Mouse (Mus musculus) frontal cortex, postnatal 10 days (tissue): ENCODE data around the gene Hfm1.

Experiments
- DNase-seq, 2 experiments: peaks; one replicate each; pipeline ENCODE4 v3.0.0; 2022; ENCODE audit warnings: low spot score in 2 of 2, mixed read lengths in 1 of 2

Gene Hfm1

GRCm38 (mm10) chr5:106925488-106926368 lies at the start of gene Hfm1:
TSS of gene Hfm1 (minus strand) at chr5:106926321.
- peak; percentile 43 to 62 for DNase-seq

- no peak for DNase-seq
Observed at GRCm38 (mm10) chr5:106973883-106974282, 47.8 kb upstream of the Hfm1 start.

- no peak for DNase-seq
Observed at GRCm38 (mm10) chr5:106967578-106967977, 41.5 kb upstream of the Hfm1 start.

- no peak for DNase-seq
Observed at GRCm38 (mm10) chr5:106966443-106966842, 40.3 kb upstream of the Hfm1 start.

- DNase-seq, result no peak
Observed at GRCm38 (mm10) chr5:106964513-106965014, 38.4 kb upstream of the Hfm1 start.

- DNase-seq, result peak; percentile 76 to 91
Observed at GRCm38 (mm10) chr5:106963584-106964512, 37.7 kb upstream of the Hfm1 start, which contains the start of gene Cdc7. TSS of gene Cdc7 (plus strand) at chr5:106964322.

- no peak for DNase-seq
Observed at GRCm38 (mm10) chr5:106960451-106960850, 34.3 kb upstream of the Hfm1 start.

- DNase-seq, result no peak
Observed at GRCm38 (mm10) chr5:106959031-106959430, 32.9 kb upstream of the Hfm1 start.

GRCm38 (mm10) chr5:106956467-106956866 lies 30.3 kb upstream of the Hfm1 start:
- DNase-seq, result no peak

GRCm38 (mm10) chr5:106948683-106949082 lies 22.6 kb upstream of the Hfm1 start:
- DNase-seq, result no peak

GRCm38 (mm10) chr5:106946342-106946741 lies 20.2 kb upstream of the Hfm1 start:
- no peak for DNase-seq

GRCm38 (mm10) chr5:106927996-106928395 lies 1.9 kb upstream of the Hfm1 start:
- no peak for DNase-seq

GRCm38 (mm10) chr5:106926369-106926686 lies 207 bp upstream of the Hfm1 start:
- DNase-seq, result no peak

GRCm38 (mm10) chr5:106919315-106919714 lies 6.8 kb downstream of the Hfm1 start:
- no peak for DNase-seq

GRCm38 (mm10) chr5:106896879-106897278 lies 29.2 kb downstream of the Hfm1 start:
- no peak for DNase-seq

GRCm38 (mm10) chr5:106891773-106892172 lies 34.3 kb downstream of the Hfm1 start:
- peak in 1 of 2 experiments; percentile 8 for DNase-seq

GRCm38 (mm10) chr5:106887303-106888071 lies 38.6 kb downstream of the Hfm1 start:
- no peak for DNase-seq

GRCm38 (mm10) chr5:106885517-106885916 lies 40.6 kb downstream of the Hfm1 start:
- DNase-seq, result no peak

GRCm38 (mm10) chr5:106876438-106876837 lies 49.7 kb downstream of the Hfm1 start:
- no peak for DNase-seq

GRCm38 (mm10) chr5:106860415-106860814 lies 65.7 kb downstream of the Hfm1 start:
- DNase-seq, result peak in 1 of 2 experiments; percentile 61

GRCm38 (mm10) chr5:106853284-106853683 lies 72.8 kb downstream of the Hfm1 start:
- DNase-seq, result no peak
